11 mouse cellular contexts compared by ENCODE assay signal in the genomic region with DNA sequence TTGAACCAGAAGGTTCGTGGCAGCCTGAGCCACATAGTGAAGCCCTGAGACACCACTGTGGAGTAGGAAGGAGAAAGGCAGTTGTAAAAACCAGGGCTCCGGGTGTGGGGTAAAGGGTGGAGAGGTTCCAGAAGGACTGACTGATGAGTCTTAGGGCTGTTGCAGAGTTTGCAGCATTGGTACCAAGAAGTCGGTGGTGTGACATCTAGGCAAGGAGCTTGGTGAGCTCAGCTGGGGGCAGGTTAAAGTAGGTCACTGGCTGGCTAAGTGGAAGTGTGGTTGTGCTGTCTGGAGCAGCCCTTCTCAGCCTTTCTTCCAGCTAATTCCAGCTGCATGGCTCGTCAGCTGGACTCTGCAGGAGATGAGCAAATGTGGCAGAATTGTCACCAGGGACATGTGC. TPM values are rescaled to one million over a fixed set of nuclear protein-coding genes. Genes with fewer than 3 reads are reported as not detected.
DNase-seq lines count a peak whose midpoint lies in the region; ATAC-seq and TF ChIP-seq lines count a peak whose summit lies in the region.
"Had no signal": no experiment of that assay in that cellular context is flagged by ENCODE, and none has a peak within 500 bp of the region (broad histone marks: within the 10 kb centered on the region; RNA-seq: fewer than 3 reads in every experiment).

No protein-coding gene starts in this region.

- 61% methylated on average over 4 of the region's 4 CpGs for WGBS in hindbrain, embryonic 10.5 days
- WGBS in hindbrain, postnatal 0 days: 55% methylated on average over 4 of the region's 4 CpGs
- 41% methylated on average over 4 of the region's 4 CpGs for WGBS in spleen, adult 2 months
- 30% methylated on average over 4 of the region's 4 CpGs for WGBS in liver, postnatal 0 days (ENCODE audit: insufficient replicate concordance)

- H3K4me3 ChIP-seq in hindbrain, embryonic 10.5 days: no peak overlapping the region
- no peak overlapping the region for H3K4me3 ChIP-seq in hindbrain, postnatal 0 days (ENCODE audit: low read length)
- no peak overlapping the region for H3K4me3 ChIP-seq in spleen, adult 2 months (ENCODE audit: extremely low read depth, insufficient read depth, insufficient read length)
- peak overlapping the region; percentile 17; the same call in 1 of the 2 replicates for H3K4me3 ChIP-seq in liver, postnatal 0 days (ENCODE audit: low read depth, low read length)
- H3K4me3 ChIP-seq: left cerebral cortex, adult 2 months; midbrain, embryonic 15.5 days had no signal

- H3K9me3 ChIP-seq in hindbrain, embryonic 10.5 days: no peaks in the 10 kb centered on the region
- H3K9me3 ChIP-seq in hindbrain, postnatal 0 days (ENCODE audit: low read length): no peaks in the 10 kb centered on the region
- no peaks in the 10 kb centered on the region for H3K9me3 ChIP-seq in liver, postnatal 0 days (ENCODE audit: low read length)
- H3K9me3 ChIP-seq: midbrain, embryonic 15.5 days had no signal

- no peak for ATAC-seq in hindbrain, postnatal 0 days
- ATAC-seq in liver, postnatal 0 days: no peak
- ATAC-seq: midbrain, embryonic 15.5 days had no signal

- TF ChIP-seq CTCF in hindbrain, postnatal 0 days (IDR thresholded peaks at IDR 0.05; ENCODE audit: low read depth): no peak
- TF ChIP-seq CTCF in spleen, adult 2 months (IDR thresholded peaks at IDR 0.05; ENCODE audit: extremely low read depth, insufficient read depth, insufficient read length, insufficient replicate concordance): no peak
- no peak for TF ChIP-seq CTCF in liver, postnatal 0 days (IDR thresholded peaks at IDR 0.05; ENCODE audit: low read depth)

- H3K4me1 ChIP-seq in hindbrain, embryonic 10.5 days (replicated peaks): peaks cover 80% of the 10 kb centered on the region
- peaks cover 15% of the 10 kb centered on the region; the same call in 1 of the 2 replicates for H3K4me1 ChIP-seq in hindbrain, postnatal 0 days (ENCODE audit: insufficient read depth, low read length)
- peaks cover 18% of the 10 kb centered on the region; the same call in 1 of the 2 replicates for H3K4me1 ChIP-seq in spleen, adult 2 months (ENCODE audit: control insufficient read depth, insufficient read depth, insufficient read length)
- peaks cover 52% of the 10 kb centered on the region for H3K4me1 ChIP-seq in liver, postnatal 0 days (ENCODE audit: insufficient read depth)

- no peak for DNase-seq in hindbrain, embryonic 10.5 days (ENCODE audit: low spot score)
- DNase-seq in hindbrain, postnatal 0 days (ENCODE audit: low spot score): no peak
- DNase-seq in spleen, adult 2 months (ENCODE audit: low read depth in 1 of 2, low spot score in 2 of 2): no peak
- no peak for DNase-seq in spleen, adult 18-20 months
- DNase-seq in liver, postnatal 0 days: no peak
- DNase-seq in right cerebral cortex, adult 18-20 months: no peak
- no peak for DNase-seq in T-cell, adult 2 months (ENCODE audit: low spot score)
- DNase-seq: cerebellum, adult 11-12 months; gastrocnemius, postnatal 10 days had no signal

- no peak for TF ChIP-seq POLR2A in spleen, adult 2 months (IDR thresholded peaks at IDR 0.05; ENCODE audit: low read depth, low read length)

- 0 out of 2 replicates have a peak overlapping the region, but pooled peaks have one; percentile 12 for H3K27ac ChIP-seq in hindbrain, embryonic 10.5 days
- H3K27ac ChIP-seq in hindbrain, postnatal 0 days: no peak overlapping the region
- peak overlapping the region; percentile 61 for H3K27ac ChIP-seq in spleen, adult 2 months (ENCODE audit: insufficient read depth, low read length)
- 0 out of 2 replicates have a peak overlapping the region, but pooled peaks have one; percentile 30 for H3K27ac ChIP-seq in liver, postnatal 0 days (ENCODE audit: low read depth)
- H3K27ac ChIP-seq: left cerebral cortex, adult 2 months; midbrain, embryonic 15.5 days had no signal

- peaks cover 8% of the 10 kb centered on the region for H3K36me3 ChIP-seq in hindbrain, embryonic 10.5 days
- 0 out of 2 replicates have a peak, but pooled peaks cover 6% of the 10 kb centered on the region for H3K36me3 ChIP-seq in hindbrain, postnatal 0 days (ENCODE audit: insufficient read depth, low read length)
- no peaks in the 10 kb centered on the region; the same call in 1 of the 2 replicates for H3K36me3 ChIP-seq in spleen, adult 2 months (ENCODE audit: control insufficient read depth, insufficient read depth, low read length)
- H3K36me3 ChIP-seq in liver, postnatal 0 days (replicated peaks; ENCODE audit: insufficient read depth, low read length): peaks cover 8% of the 10 kb centered on the region
- H3K36me3 ChIP-seq: midbrain, embryonic 15.5 days had no signal

- peaks cover 41% of the 10 kb centered on the region for H3K27me3 ChIP-seq in hindbrain, embryonic 10.5 days (ENCODE audit: insufficient read depth, poor library complexity, severe bottlenecking)
- H3K27me3 ChIP-seq in hindbrain, postnatal 0 days (ENCODE audit: insufficient read depth, low read length): no peaks in the 10 kb centered on the region
- peaks cover 4% of the 10 kb centered on the region; the same call in 1 of the 2 replicates for H3K27me3 ChIP-seq in spleen, adult 2 months (ENCODE audit: control insufficient read depth, insufficient read depth, low read length)
- no peaks in the 10 kb centered on the region for H3K27me3 ChIP-seq in liver, postnatal 0 days (ENCODE audit: insufficient read depth, low read length)

- H3K9ac ChIP-seq in hindbrain, postnatal 0 days (replicated peaks; ENCODE audit: low read length): no peak overlapping the region
- H3K9ac ChIP-seq in liver, postnatal 0 days (replicated peaks): no peak overlapping the region
- H3K9ac ChIP-seq: midbrain, embryonic 15.5 days had no signal

- no peak overlapping the region for H3K4me2 ChIP-seq in hindbrain, postnatal 0 days (ENCODE audit: low read depth, low read length)
- H3K4me2 ChIP-seq in liver, postnatal 0 days (ENCODE audit: low read depth, low read length): peak overlapping the region; percentile 88
- H3K4me2 ChIP-seq: midbrain, embryonic 15.5 days had no signal

- no peak for TF ChIP-seq EP300 in liver, postnatal 0 days (IDR thresholded peaks at IDR 0.05; ENCODE audit: low read depth)

RNA-seq across cellular contexts. Expression of a gene that starts 3.6 kb away (rescaled TPM):
- polyA plus RNA-seq in hindbrain, embryonic 10.5 days (2016; fragmentation: Nextera tagmentation; extraction: Ambion mirVana): 26.8 and 27.1 TPM in 2 replicates
- 12.2 and 18.0 TPM in 2 replicates for total RNA-seq in hindbrain, postnatal 0 days (2014; rRNA removed)
- polyA plus RNA-seq in hindbrain, postnatal 0 days (2015; fragmentation: Nextera tagmentation; extraction: Ambion mirVana): 15.5 and 16.3 TPM in 2 replicates
- polyA plus RNA-seq in spleen, adult 2 months (2012; rRNA removed): 51.3 and 63.7 TPM in 2 replicates
- 40.5 and 41.1 TPM in 2 replicates for polyA plus RNA-seq in liver, postnatal 0 days (2015; fragmentation: Nextera tagmentation; extraction: Ambion mirVana)

RNA-seq across cellular contexts. Expression of a gene that starts 27.8 kb away (rescaled TPM):
- 0.13 and 0.20 TPM in 2 replicates for polyA plus RNA-seq in hindbrain, embryonic 10.5 days (2016; fragmentation: Nextera tagmentation; extraction: Ambion mirVana)
- 0.68 and 0.86 TPM in 2 replicates for total RNA-seq in hindbrain, postnatal 0 days (2014; rRNA removed)
- polyA plus RNA-seq in hindbrain, postnatal 0 days (2015; fragmentation: Nextera tagmentation; extraction: Ambion mirVana): 0.32 and 0.74 TPM in 2 replicates
- polyA plus RNA-seq in spleen, adult 2 months (2012; rRNA removed): not detected in 2 replicates
- 1.1 and 1.2 TPM in 2 replicates for polyA plus RNA-seq in liver, postnatal 0 days (2015; fragmentation: Nextera tagmentation; extraction: Ambion mirVana)

RNA-seq across cellular contexts. Expression of a gene that starts 32.4 kb away (rescaled TPM):
- polyA plus RNA-seq in hindbrain, embryonic 10.5 days (2016; fragmentation: Nextera tagmentation; extraction: Ambion mirVana): 0.40 and 0.42 TPM in 2 replicates
- total RNA-seq in hindbrain, postnatal 0 days (2014; rRNA removed): 1.7 and 3.0 TPM in 2 replicates
- polyA plus RNA-seq in hindbrain, postnatal 0 days (2015; fragmentation: Nextera tagmentation; extraction: Ambion mirVana): 1.00 and 1.2 TPM in 2 replicates
- polyA plus RNA-seq in spleen, adult 2 months (2012; rRNA removed): 1.5 and 2.1 TPM in 2 replicates
- polyA plus RNA-seq in liver, postnatal 0 days (2015; fragmentation: Nextera tagmentation; extraction: Ambion mirVana): 0.76 and 1.1 TPM in 2 replicates

RNA-seq across cellular contexts. Expression of a gene that starts 39.1 kb away (rescaled TPM):
- polyA plus RNA-seq in hindbrain, embryonic 10.5 days (2016; fragmentation: Nextera tagmentation; extraction: Ambion mirVana): 21.0 and 22.7 TPM in 2 replicates
- 31.6 and 34.4 TPM in 2 replicates for total RNA-seq in hindbrain, postnatal 0 days (2014; rRNA removed)
- 17.5 and 18.1 TPM in 2 replicates for polyA plus RNA-seq in hindbrain, postnatal 0 days (2015; fragmentation: Nextera tagmentation; extraction: Ambion mirVana)
- 22.8 and 24.5 TPM in 2 replicates for polyA plus RNA-seq in spleen, adult 2 months (2012; rRNA removed)
- 31.8 TPM in 2 replicates for polyA plus RNA-seq in liver, postnatal 0 days (2015; fragmentation: Nextera tagmentation; extraction: Ambion mirVana)
